Mouse (Mus musculus): ENCODE results near the gene Fam83e. TPM values are rescaled to one million over a fixed set of nuclear protein-coding genes. Genes with fewer than 3 reads are reported as not detected.

Gene Fam83e
- polyA plus RNA-seq, 1 experiment from 2014 or later: 1.7 TPM

DNA sequence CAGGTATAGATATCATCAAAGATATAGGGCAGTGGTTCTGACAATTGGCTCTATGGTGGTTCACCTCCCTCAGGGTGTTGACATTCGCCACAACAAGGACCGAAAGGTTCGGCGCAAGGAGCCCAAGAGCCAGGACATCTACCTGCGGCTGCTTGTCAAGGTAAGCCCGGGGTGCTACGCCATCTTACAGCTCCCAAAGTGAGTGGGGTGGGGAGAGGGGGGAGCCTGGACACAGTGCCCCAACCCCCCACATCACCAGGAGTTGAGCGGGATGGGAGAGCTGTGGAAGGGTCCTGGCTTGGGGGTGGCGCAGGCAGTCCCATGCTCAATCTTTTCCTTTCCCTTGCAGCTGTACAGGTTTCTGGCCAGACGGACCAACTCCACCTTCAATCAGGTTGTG is 1.8 kb upstream of the Fam83e start:
- Histone ChIP-seq H3K27me3 (replicated peaks; ENCODE audit: insufficient read depth, low read length) (no peaks in the 10 kb centered on the region), H3K9me3 (ENCODE audit: low read length) (no peaks in the 10 kb centered on the region), H3K36me3 (ENCODE audit: insufficient read depth, low read length) (peaks cover 15% of the 10 kb centered on the region), H3K4me1 (ENCODE audit: insufficient read depth, low read depth, low read length) (peaks cover 18% of the 10 kb centered on the region), H3K9ac (replicated peaks; ENCODE audit: low read depth) (peak overlapping the region; percentile 72; the same call in 1 of the 2 replicates), H3K4me2 (replicated peaks; ENCODE audit: low read depth, low read length) (peak overlapping the region; percentile 55), H3K4me3 (ENCODE audit: low read depth, low read length) (0 out of 2 replicates have a peak overlapping the region, but pooled peaks have one; percentile 79), H3K27ac (ENCODE audit: low read length) (no peak overlapping the region)
- DNase-seq (ENCODE audit: low spot score) (no peak), ATAC-seq (no peak)
- WGBS: 76% methylated on average over 10 of the region's 10 CpGs
- no peak for TF ChIP-seq CTCF (IDR thresholded peaks at IDR 0.05)
- TF ChIP-seq EP300 (IDR thresholded peaks at IDR 0.05): no peak

DNA sequence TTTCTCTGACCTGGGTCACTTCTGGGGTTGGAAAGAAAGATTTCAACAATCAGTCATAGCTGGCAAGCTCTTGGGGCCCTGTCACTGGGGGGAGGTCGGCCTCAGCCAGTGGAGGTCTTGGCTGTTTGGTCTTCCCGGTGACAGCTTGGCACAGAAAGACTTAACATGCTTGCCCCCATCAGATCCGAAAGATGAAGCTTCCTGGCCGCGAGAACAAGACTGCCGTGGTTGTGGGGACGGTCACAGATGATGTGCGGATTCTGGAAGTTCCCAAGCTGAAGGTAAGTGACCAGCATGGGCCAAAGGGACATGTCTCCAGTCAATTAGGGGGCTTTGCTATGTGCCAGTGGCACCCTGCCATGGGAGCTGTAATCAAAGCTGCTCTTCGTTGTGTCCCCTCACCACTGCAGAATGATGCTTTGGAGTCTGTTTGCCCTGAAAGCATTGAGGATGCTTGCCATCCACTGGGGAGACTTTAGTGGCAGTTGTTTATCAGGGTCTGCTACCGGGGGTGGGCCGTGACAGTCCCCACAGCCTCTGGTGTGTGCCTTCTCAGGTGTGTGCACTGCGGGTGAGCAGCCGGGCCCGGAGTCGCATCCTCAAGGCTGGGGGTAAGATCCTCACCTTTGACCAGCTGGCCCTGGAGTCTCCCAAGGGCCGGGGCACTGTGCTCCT is 1.1 kb upstream of the Fam83e start:
- H3K4me3 ChIP-seq (ENCODE audit: low read depth, low read length): no peak overlapping the region
- peaks cover 17% of the 10 kb centered on the region for H3K36me3 ChIP-seq (ENCODE audit: insufficient read depth, low read length)
- DNase-seq (ENCODE audit: low spot score): peak; percentile 4
- H3K27ac ChIP-seq (ENCODE audit: low read length): no peak overlapping the region
- H3K9me3 ChIP-seq (ENCODE audit: low read length): no peaks in the 10 kb centered on the region
- H3K9ac ChIP-seq (replicated peaks; ENCODE audit: low read depth): peak overlapping the region; percentile 72; the same call in 1 of the 2 replicates
- TF ChIP-seq CTCF (IDR thresholded peaks at IDR 0.05) (no peak), EP300 (IDR thresholded peaks at IDR 0.05) (no peak)
- 81% methylated on average over 15 of the region's 16 CpGs for WGBS
- no peak overlapping the region for H3K4me2 ChIP-seq (replicated peaks; ENCODE audit: low read depth, low read length)
- peaks cover 18% of the 10 kb centered on the region for H3K4me1 ChIP-seq (ENCODE audit: insufficient read depth, low read depth, low read length)
- no peaks in the 10 kb centered on the region for H3K27me3 ChIP-seq (replicated peaks; ENCODE audit: insufficient read depth, low read length)
- no peak for ATAC-seq

DNA sequence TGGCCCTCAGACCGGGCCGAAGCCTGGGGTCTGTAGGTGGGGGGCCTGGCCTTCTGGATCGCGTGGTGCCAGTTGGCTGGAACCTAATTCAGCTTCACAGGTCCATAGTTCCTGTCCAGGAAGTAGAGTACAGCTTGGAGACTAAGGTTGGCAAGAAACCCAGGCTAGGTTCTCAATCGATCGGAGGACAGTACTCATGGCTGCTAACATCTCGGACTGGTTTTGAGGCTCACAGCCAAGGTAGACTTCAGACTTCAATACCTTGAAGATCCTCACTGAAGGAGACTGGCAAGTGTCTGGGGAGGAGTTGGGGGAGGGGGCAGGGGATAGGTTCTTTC is 191 bp downstream of the Fam83e start:
- no peak overlapping the region for H3K27ac ChIP-seq (ENCODE audit: low read length)
- no peaks in the 10 kb centered on the region for H3K27me3 ChIP-seq (replicated peaks; ENCODE audit: insufficient read depth, low read length)
- peaks cover 23% of the 10 kb centered on the region for H3K36me3 ChIP-seq (ENCODE audit: insufficient read depth, low read length)
- H3K9ac ChIP-seq (replicated peaks; ENCODE audit: low read depth): no peak overlapping the region
- ATAC-seq: no peak
- WGBS: 56% methylated on average over 7 of the region's 7 CpGs
- peaks cover 10% of the 10 kb centered on the region; the same call in 1 of the 2 replicates for H3K4me1 ChIP-seq (ENCODE audit: insufficient read depth, low read depth, low read length)
- TF ChIP-seq EP300 (IDR thresholded peaks at IDR 0.05) (no peak), CTCF (IDR thresholded peaks at IDR 0.05) (no peak)
- H3K4me2 ChIP-seq (replicated peaks; ENCODE audit: low read depth, low read length): no peak overlapping the region
- no peaks in the 10 kb centered on the region for H3K9me3 ChIP-seq (ENCODE audit: low read length)
- H3K4me3 ChIP-seq (ENCODE audit: low read depth, low read length): no peak overlapping the region
- DNase-seq (ENCODE audit: low spot score): no peak

DNA sequence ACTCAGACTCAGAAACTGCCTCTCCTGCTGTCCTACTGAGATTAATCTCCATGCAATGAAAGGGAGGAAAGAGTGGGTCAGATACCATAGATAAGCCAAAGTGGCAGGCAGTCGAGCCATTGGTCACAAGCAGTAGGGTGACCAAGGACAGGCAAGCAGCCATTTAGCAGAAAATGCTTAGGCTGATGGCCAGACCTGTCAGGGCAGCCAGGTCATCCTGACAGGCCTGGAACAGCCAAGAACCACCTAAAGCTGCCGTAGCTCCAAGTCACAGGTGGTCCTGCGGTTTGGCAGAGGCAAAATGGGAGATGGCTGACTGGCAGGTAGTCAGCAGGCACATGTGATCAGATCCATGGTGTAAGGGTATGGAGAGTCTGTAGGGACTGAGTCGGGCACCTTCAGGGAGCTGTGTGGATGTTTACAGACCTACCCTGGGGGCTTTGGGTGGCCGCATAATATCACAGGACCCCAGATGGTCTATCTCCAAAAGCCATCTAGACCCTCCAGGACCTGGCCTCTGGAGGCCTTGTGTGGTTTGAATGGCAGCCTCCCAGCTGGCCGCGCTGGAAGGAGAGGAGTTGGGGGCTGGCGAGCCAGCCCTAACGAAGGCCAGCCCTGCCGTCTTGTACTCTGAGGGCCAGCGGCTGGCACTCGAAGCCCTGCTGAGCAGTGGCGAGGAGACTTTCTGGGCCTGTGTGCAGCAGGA is 783 bp downstream of the Fam83e start:
- no peak overlapping the region for H3K27ac ChIP-seq (ENCODE audit: low read length)
- no peak overlapping the region for H3K9ac ChIP-seq (replicated peaks; ENCODE audit: low read depth)
- H3K27me3 ChIP-seq (replicated peaks; ENCODE audit: insufficient read depth, low read length): no peaks in the 10 kb centered on the region
- TF ChIP-seq EP300 (IDR thresholded peaks at IDR 0.05) (no peak), CTCF (IDR thresholded peaks at IDR 0.05) (no peak)
- no peaks in the 10 kb centered on the region for H3K9me3 ChIP-seq (ENCODE audit: low read length)
- H3K4me1 ChIP-seq (ENCODE audit: insufficient read depth, low read depth, low read length): peaks cover 4% of the 10 kb centered on the region; the same call in 1 of the 2 replicates
- DNase-seq (ENCODE audit: low spot score) (no peak), ATAC-seq (no peak)
- H3K4me2 ChIP-seq (replicated peaks; ENCODE audit: low read depth, low read length): no peak overlapping the region
- H3K4me3 ChIP-seq (ENCODE audit: low read depth, low read length): no peak overlapping the region
- 56% methylated on average over 13 of the region's 13 CpGs for WGBS
- H3K36me3 ChIP-seq (ENCODE audit: insufficient read depth, low read length): peaks cover 23% of the 10 kb centered on the region

DNA sequence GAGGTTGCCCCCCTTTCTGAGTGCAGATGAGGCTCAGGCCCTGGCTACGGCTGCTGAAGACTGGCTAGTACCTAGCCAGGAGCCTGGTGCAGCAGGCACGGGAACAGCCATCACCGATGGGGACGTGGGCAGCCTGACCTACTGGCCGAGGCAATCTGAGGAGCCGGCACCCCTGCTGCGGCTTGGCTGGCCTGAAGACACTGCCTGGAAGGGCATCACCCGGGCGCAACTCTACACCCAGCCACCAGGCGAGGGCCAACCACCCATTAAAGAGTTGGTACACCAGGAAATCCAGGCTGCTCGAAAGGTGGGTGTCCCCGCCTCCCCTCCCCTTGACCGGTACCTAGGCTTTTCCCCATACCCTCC is 1.3 kb downstream of the Fam83e start:
- peaks cover 23% of the 10 kb centered on the region for H3K36me3 ChIP-seq (ENCODE audit: insufficient read depth, low read length)
- ATAC-seq (no peak), DNase-seq (ENCODE audit: low spot score) (no peak)
- H3K4me1 ChIP-seq (ENCODE audit: insufficient read depth, low read depth, low read length): peaks cover 2% of the 10 kb centered on the region; the same call in 1 of the 2 replicates
- 69% methylated on average over 13 of the region's 13 CpGs for WGBS
- no peaks in the 10 kb centered on the region for H3K9me3 ChIP-seq (ENCODE audit: low read length)
- H3K27ac ChIP-seq (ENCODE audit: low read length): no peak overlapping the region
- no peak overlapping the region for H3K9ac ChIP-seq (replicated peaks; ENCODE audit: low read depth)
- no peak overlapping the region for H3K4me3 ChIP-seq (ENCODE audit: low read depth, low read length)
- no peak overlapping the region for H3K4me2 ChIP-seq (replicated peaks; ENCODE audit: low read depth, low read length)
- no peaks in the 10 kb centered on the region for H3K27me3 ChIP-seq (replicated peaks; ENCODE audit: insufficient read depth, low read length)
- TF ChIP-seq CTCF (IDR thresholded peaks at IDR 0.05) (no peak), EP300 (IDR thresholded peaks at IDR 0.05) (no peak)

DNA sequence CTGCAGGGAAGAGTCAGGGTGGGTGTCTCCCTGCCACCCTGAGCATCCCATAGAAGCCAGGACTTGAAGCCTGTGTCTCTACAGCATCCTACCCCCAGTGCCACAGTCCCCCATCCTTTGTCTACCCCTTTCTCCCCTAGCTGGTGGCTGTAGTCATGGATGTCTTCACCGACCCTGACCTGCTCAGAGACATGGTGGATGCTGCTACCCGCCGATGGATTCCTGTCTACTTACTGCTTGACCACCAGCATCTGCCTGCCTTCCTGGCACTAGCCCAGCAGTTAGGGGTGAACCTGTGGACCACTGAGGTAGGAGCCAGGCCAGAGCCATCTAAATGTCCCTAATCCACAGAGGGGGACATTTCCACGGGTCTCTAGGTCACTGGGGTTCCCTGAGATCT is 2.3 kb downstream of the Fam83e start:
- peaks cover 23% of the 10 kb centered on the region for H3K36me3 ChIP-seq (ENCODE audit: insufficient read depth, low read length)

More for the DNA sequence above, 2.3 kb downstream of the Fam83e start:
- WGBS: 90% methylated on average over 4 of the region's 4 CpGs
- TF ChIP-seq EP300 (IDR thresholded peaks at IDR 0.05): no peak
- TF ChIP-seq CTCF (IDR thresholded peaks at IDR 0.05): no peak
- Histone ChIP-seq H3K27ac (ENCODE audit: low read length) (no peak overlapping the region), H3K4me1 (ENCODE audit: insufficient read depth, low read depth, low read length) (peaks cover 2% of the 10 kb centered on the region; the same call in 1 of the 2 replicates), H3K9ac (replicated peaks; ENCODE audit: low read depth) (no peak overlapping the region), H3K27me3 (replicated peaks; ENCODE audit: insufficient read depth, low read length) (no peaks in the 10 kb centered on the region), H3K9me3 (ENCODE audit: low read length) (no peaks in the 10 kb centered on the region), H3K4me3 (ENCODE audit: low read depth, low read length) (no peak overlapping the region), H3K4me2 (replicated peaks; ENCODE audit: low read depth, low read length) (no peak overlapping the region)
- no peak for DNase-seq (ENCODE audit: low spot score)
- ATAC-seq: no peak

Data from lung, postnatal 0 days (tissue).